In the genomic region with DNA sequence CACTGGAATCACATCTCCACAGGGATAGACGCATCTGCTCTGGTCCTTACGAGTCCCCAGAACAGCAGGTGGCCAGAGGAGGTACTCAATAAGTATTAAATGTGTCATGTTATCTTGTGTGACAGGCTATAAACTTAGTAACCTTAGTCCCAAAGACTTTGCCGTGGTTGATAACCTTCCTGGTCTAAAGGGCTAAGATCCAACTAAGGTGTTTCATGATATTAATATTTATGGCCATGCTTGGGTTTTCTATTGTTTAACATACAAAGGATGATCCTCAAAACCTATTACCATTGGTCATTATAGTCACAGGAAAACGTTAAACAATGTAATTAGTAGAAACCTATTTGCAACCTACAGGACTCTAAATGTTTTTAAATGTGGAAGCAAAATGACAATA, we compare ENCODE assay signal across 19 mouse cellular contexts.
DNase-seq lines count a peak whose midpoint lies in the region; ATAC-seq and TF ChIP-seq lines count a peak whose summit lies in the region.
"Had no signal": no experiment of that assay in that cellular context is flagged by ENCODE, and none has a peak within 500 bp of the region (broad histone marks: within the 10 kb centered on the region; RNA-seq: fewer than 3 reads in every experiment).

No protein-coding gene starts in this region.

- no peak overlapping the region for H3K27ac ChIP-seq in embryonic facial prominence, embryonic 15.5 days (replicated peaks)
- no peak overlapping the region for H3K27ac ChIP-seq in embryonic facial prominence, embryonic 10.5 days (replicated peaks)
- no peak overlapping the region for H3K27ac ChIP-seq in hindbrain, postnatal 0 days
- no peak overlapping the region for H3K27ac ChIP-seq in hindbrain, embryonic 16.5 days (ENCODE audit: low read depth, low read length)
- H3K27ac ChIP-seq in neural tube, embryonic 13.5 days (replicated peaks), result no peak overlapping the region
- no peak overlapping the region for H3K27ac ChIP-seq in neural tube, embryonic 15.5 days (replicated peaks)
- H3K27ac ChIP-seq: gastrocnemius, adult 2 months had no signal

- H3K4me2 ChIP-seq in embryonic facial prominence, embryonic 15.5 days (replicated peaks), result no peak overlapping the region
- H3K4me2 ChIP-seq in hindbrain, postnatal 0 days (ENCODE audit: low read depth, low read length), result no peak overlapping the region
- H3K4me2 ChIP-seq in hindbrain, embryonic 16.5 days (ENCODE audit: low read length), result no peak overlapping the region
- no peak overlapping the region for H3K4me2 ChIP-seq in neural tube, embryonic 13.5 days
- H3K4me2 ChIP-seq in neural tube, embryonic 15.5 days, result no peak overlapping the region
- H3K4me2 ChIP-seq: heart, embryonic 11.5 days had no signal

- H3K27me3 ChIP-seq in embryonic facial prominence, embryonic 15.5 days, result no peaks in the 10 kb centered on the region
- H3K27me3 ChIP-seq in embryonic facial prominence, embryonic 10.5 days (replicated peaks; ENCODE audit: low read depth, poor library complexity, severe bottlenecking), result no peaks in the 10 kb centered on the region
- no peaks in the 10 kb centered on the region for H3K27me3 ChIP-seq in hindbrain, postnatal 0 days (ENCODE audit: insufficient read depth, low read length)
- H3K27me3 ChIP-seq in hindbrain, embryonic 16.5 days (replicated peaks; ENCODE audit: control insufficient read depth, insufficient read depth, low read length), result no peaks in the 10 kb centered on the region
- no peaks in the 10 kb centered on the region for H3K27me3 ChIP-seq in neural tube, embryonic 13.5 days
- H3K27me3 ChIP-seq in neural tube, embryonic 15.5 days (replicated peaks), result no peaks in the 10 kb centered on the region

- H3K9me3 ChIP-seq in embryonic facial prominence, embryonic 15.5 days (replicated peaks), result no peaks in the 10 kb centered on the region
- no peaks in the 10 kb centered on the region for H3K9me3 ChIP-seq in embryonic facial prominence, embryonic 10.5 days
- no peaks in the 10 kb centered on the region for H3K9me3 ChIP-seq in hindbrain, postnatal 0 days (ENCODE audit: low read length)
- H3K9me3 ChIP-seq in hindbrain, embryonic 16.5 days (ENCODE audit: control insufficient read depth, low read length), result no peaks in the 10 kb centered on the region
- H3K9me3 ChIP-seq in neural tube, embryonic 13.5 days, result no peaks in the 10 kb centered on the region
- no peaks in the 10 kb centered on the region for H3K9me3 ChIP-seq in neural tube, embryonic 15.5 days (replicated peaks)

- H3K36me3 ChIP-seq in embryonic facial prominence, embryonic 15.5 days, result no peaks in the 10 kb centered on the region
- no peaks in the 10 kb centered on the region for H3K36me3 ChIP-seq in embryonic facial prominence, embryonic 10.5 days (replicated peaks)
- no peaks in the 10 kb centered on the region for H3K36me3 ChIP-seq in hindbrain, postnatal 0 days (ENCODE audit: insufficient read depth, low read length)
- H3K36me3 ChIP-seq in hindbrain, embryonic 16.5 days (ENCODE audit: control insufficient read depth, insufficient read depth, low read length), result no peaks in the 10 kb centered on the region
- peaks cover 5% of the 10 kb centered on the region for H3K36me3 ChIP-seq in neural tube, embryonic 13.5 days
- H3K36me3 ChIP-seq in neural tube, embryonic 15.5 days, result peaks cover 8% of the 10 kb centered on the region
- H3K36me3 ChIP-seq: G1E had no signal

- ATAC-seq in embryonic facial prominence, embryonic 15.5 days (ENCODE audit: insufficient number of reproducible peaks, low FRiP score, low TSS enrichment, low read depth), result 0 out of 2 replicates have a peak, but pooled peaks have one; percentile 39
- peak; percentile 30; the same call in 1 of the 2 replicates for ATAC-seq in hindbrain, postnatal 0 days
- no peak for ATAC-seq in hindbrain, embryonic 16.5 days
- peak; percentile 43; the same call in 1 of the 2 replicates for ATAC-seq in neural tube, embryonic 13.5 days (ENCODE audit: low read depth)
- ATAC-seq in neural tube, embryonic 15.5 days (ENCODE audit: low FRiP score), result no peak
- ATAC-seq: forebrain, postnatal 0 days had no signal

- no peak for DNase-seq in embryonic facial prominence, embryonic 10.5 days (ENCODE audit: low spot score)
- DNase-seq in hindbrain, postnatal 0 days (ENCODE audit: low spot score), result no peak
- DNase-seq in kidney, postnatal 25 days, result no peak
- DNase-seq: adrenal gland, adult 2 months; adrenal gland, postnatal 25 days; cerebellum, adult 8-10 months; cerebellum, postnatal 10 days; cerebellum, postnatal 36 days; embryo, embryonic 11 days; forebrain, postnatal 0 days; gastrocnemius, adult 2 months; gastrocnemius, postnatal 14 days; heart, adult 11 months had no signal

- WGBS in embryonic facial prominence, embryonic 15.5 days, result 81% methylated on average over 4 of the region's 4 CpGs
- 80% methylated on average over 4 of the region's 4 CpGs for WGBS in embryonic facial prominence, embryonic 10.5 days
- 37% methylated on average over 4 of the region's 4 CpGs for WGBS in hindbrain, postnatal 0 days
- WGBS in hindbrain, embryonic 16.5 days, result 33% methylated on average over 4 of the region's 4 CpGs
- WGBS in neural tube, embryonic 13.5 days, result 45% methylated on average over 4 of the region's 4 CpGs
- 27% methylated on average over 4 of the region's 4 CpGs for WGBS in neural tube, embryonic 15.5 days

- no peak overlapping the region for H3K9ac ChIP-seq in embryonic facial prominence, embryonic 15.5 days
- no peak overlapping the region for H3K9ac ChIP-seq in hindbrain, postnatal 0 days (replicated peaks; ENCODE audit: low read length)
- no peak overlapping the region for H3K9ac ChIP-seq in hindbrain, embryonic 16.5 days (ENCODE audit: low read depth, low read length)
- H3K9ac ChIP-seq in neural tube, embryonic 13.5 days, result no peak overlapping the region
- no peak overlapping the region for H3K9ac ChIP-seq in neural tube, embryonic 15.5 days (replicated peaks)
- H3K9ac ChIP-seq: forebrain, postnatal 0 days had no signal

- peaks cover 2% of the 10 kb centered on the region for H3K4me1 ChIP-seq in embryonic facial prominence, embryonic 15.5 days
- H3K4me1 ChIP-seq in embryonic facial prominence, embryonic 10.5 days, result no peaks in the 10 kb centered on the region
- 0 out of 2 replicates have a peak, but pooled peaks cover 2% of the 10 kb centered on the region for H3K4me1 ChIP-seq in hindbrain, postnatal 0 days (ENCODE audit: insufficient read depth, low read length)
- peaks cover 4% of the 10 kb centered on the region for H3K4me1 ChIP-seq in hindbrain, embryonic 16.5 days (ENCODE audit: control insufficient read depth, insufficient read depth, low read depth, low read length)
- peaks cover 13% of the 10 kb centered on the region for H3K4me1 ChIP-seq in neural tube, embryonic 13.5 days (replicated peaks)
- H3K4me1 ChIP-seq in neural tube, embryonic 15.5 days, result peaks cover 9% of the 10 kb centered on the region; the same call in 1 of the 2 replicates

- no peak for TF ChIP-seq CTCF in hindbrain, postnatal 0 days (IDR thresholded peaks at IDR 0.05; ENCODE audit: low read depth)

- no peak overlapping the region for H3K4me3 ChIP-seq in embryonic facial prominence, embryonic 15.5 days (replicated peaks)
- no peak overlapping the region for H3K4me3 ChIP-seq in embryonic facial prominence, embryonic 10.5 days
- H3K4me3 ChIP-seq in hindbrain, postnatal 0 days (ENCODE audit: low read length), result no peak overlapping the region
- H3K4me3 ChIP-seq in hindbrain, embryonic 16.5 days (ENCODE audit: low read length), result no peak overlapping the region
- H3K4me3 ChIP-seq in neural tube, embryonic 13.5 days, result no peak overlapping the region
- no peak overlapping the region for H3K4me3 ChIP-seq in neural tube, embryonic 15.5 days (replicated peaks)
- H3K4me3 ChIP-seq: gastrocnemius, adult 2 months had no signal

Comparison
In these comparisons a context has a peak if more than half of its experiments do, and no peak if none do; other contexts are left out.
1. ATAC-seq: peak in embryonic facial prominence, embryonic 15.5 days (single experiment), hindbrain, postnatal 0 days (single experiment) and neural tube, embryonic 13.5 days (single experiment); none in hindbrain, embryonic 16.5 days (single experiment) and neural tube, embryonic 15.5 days (single experiment).